ENCODE assay signal across 1 mouse cellular context in genomic region chr17:25604234-25604633, GRCm38 (mm10).
TF ChIP-seq lines count a peak whose summit lies in the region.

No protein-coding gene starts in this region.

TF ChIP-seq in CH12.LX, 34 proteins besides CTCF, POLR2A, EP300 and RAD21:
- TF ChIP-seq BHLHE40 (IDR thresholded peaks at IDR 0.05; ENCODE audit: low read depth, low read length) (0 out of 2 replicates have a peak, but pooled peaks have one; percentile 43), JUN (IDR thresholded peaks at IDR 0.05; ENCODE audit: insufficient read depth, low read depth, low read length) (no peak)
